Mouse (Mus musculus): Measurements from ENCODE around the gene Gpr108.

GRCm38 (mm10) chr17:57278537-57278936, 30.3 kb upstream of the Gpr108 start:
- TF ChIP-seq CTCF (conservative IDR thresholded peaks at IDR 0.05; ENCODE audit: low read length) = no peak
- TF ChIP-seq POU5F1 (IDR thresholded peaks at IDR 0.05; ENCODE audit: borderline replicate concordance, low read length) = no peak

Measured in E14TG2a.4 (cell line).